Mouse (Mus musculus): Measurements from ENCODE around the gene Spem2. TPM values are rescaled to one million over a fixed set of nuclear protein-coding genes. Genes with fewer than 3 reads are reported as not detected.

The Spem2 gene
- polyA plus RNA-seq, 1 experiment from 2014 or later, result not detected

DNA sequence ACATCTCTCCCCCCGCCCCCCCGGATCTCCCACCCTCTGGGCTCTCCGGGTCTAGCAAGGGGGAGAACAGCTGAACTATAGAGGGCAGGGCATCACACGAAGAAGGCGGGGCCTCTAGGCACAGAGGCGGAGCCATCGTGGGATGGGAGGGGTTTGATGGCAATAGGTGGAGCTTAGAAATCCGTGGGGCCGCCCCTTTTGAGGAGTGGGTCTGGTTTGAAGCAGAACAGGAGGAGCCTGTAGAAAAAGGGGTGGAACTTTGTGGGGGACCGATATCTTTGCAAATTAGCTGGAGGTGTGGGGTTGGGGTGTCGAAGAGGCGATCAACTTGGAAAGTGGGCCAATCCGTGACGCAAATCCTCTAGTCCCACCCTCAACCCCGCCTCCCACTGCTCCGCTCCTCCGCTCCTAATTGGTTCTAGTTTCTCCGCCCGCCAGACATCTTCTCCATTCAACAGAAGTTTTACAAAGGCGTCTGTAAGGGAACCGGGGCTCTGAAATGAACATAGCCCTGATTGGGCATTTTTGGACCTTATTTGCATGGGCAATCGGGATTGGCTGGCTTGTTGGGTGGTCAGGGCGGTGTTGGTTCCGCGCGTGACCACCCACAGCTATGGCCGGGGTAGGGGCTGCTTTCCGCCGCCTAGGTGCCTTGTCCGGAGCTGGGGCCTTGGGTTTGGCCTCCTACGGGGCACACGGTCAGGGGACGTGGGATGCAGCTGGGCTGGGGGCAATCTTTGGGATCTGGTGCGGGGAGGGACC, 19.9 kb upstream of the Spem2 start, which contains the start of gene Tmem256:
Tmem256 (plus strand) TSS at position 563 of the 762 bp plus-strand sequence.
- Histone ChIP-seq H3K9ac (replicated peaks; ENCODE audit: low read depth, low read length) (peak within 1 kb of the TSS; percentile 69), H3K27me3 (ENCODE audit: control insufficient read depth, insufficient read depth, low read length) (no peaks in the 10 kb centered on the region), H3K4me1 (ENCODE audit: control insufficient read depth, insufficient read depth, low read length) (peaks cover 28% of the 10 kb centered on the region), H3K36me3 (ENCODE audit: control insufficient read depth, insufficient read depth, low read length) (peaks cover 6% of the 10 kb centered on the region; the same call in 1 of the 2 replicates), H3K9me3 (ENCODE audit: control insufficient read depth, low read depth, low read length) (no peaks in the 10 kb centered on the region), H3K4me3 (ENCODE audit: low read depth, low read length) (peak within 1 kb of the TSS; percentile 74), H3K27ac (ENCODE audit: low read length) (peak within 1 kb of the TSS; percentile 89), H3K4me2 (replicated peaks; ENCODE audit: low read depth, low read length) (peak within 1 kb of the TSS; percentile 64)
- 0% methylated on average over 34 of the region's 34 CpGs for WGBS
- ATAC-seq (ENCODE audit: insufficient number of reproducible peaks, insufficient read depth, low FRiP score, low read depth), result peak; percentile 90

DNA sequence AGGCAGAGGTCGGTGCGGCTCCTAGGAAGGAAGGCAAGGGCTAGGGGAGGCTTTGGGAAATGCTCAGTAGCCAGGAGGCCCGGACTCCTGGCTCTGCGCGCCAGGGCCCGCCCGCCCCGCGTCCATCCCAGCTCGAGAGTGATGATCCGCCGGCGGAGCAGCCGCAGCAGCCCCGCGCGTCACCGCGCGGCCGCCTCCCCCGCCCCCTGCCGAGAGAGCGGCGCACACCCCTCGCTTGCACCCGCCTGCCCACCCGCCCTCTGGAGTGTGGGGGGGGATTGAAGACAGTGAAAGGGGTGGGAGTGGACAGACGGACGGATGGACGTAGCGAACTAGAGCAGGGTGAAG, 19.3 kb upstream of the Spem2 start, which contains the start of gene Nlgn2:
Nlgn2 (minus strand) TSS at position 181 of the 348 bp plus-strand sequence.
- H3K4me2 ChIP-seq (replicated peaks; ENCODE audit: low read depth, low read length), result peak within 1 kb of the TSS; percentile 64
- ATAC-seq (ENCODE audit: insufficient number of reproducible peaks, insufficient read depth, low FRiP score, low read depth), result peak; percentile 56; the same call in 1 of the 2 replicates
- H3K4me3 ChIP-seq (ENCODE audit: low read depth, low read length), result peak within 1 kb of the TSS; percentile 74
- 0% methylated on average over 11 of the region's 32 CpGs for WGBS
- no peaks in the 10 kb centered on the region for H3K9me3 ChIP-seq (ENCODE audit: control insufficient read depth, low read depth, low read length)
- peak within 1 kb of the TSS; percentile 69 for H3K9ac ChIP-seq (replicated peaks; ENCODE audit: low read depth, low read length)
- peaks cover 28% of the 10 kb centered on the region for H3K4me1 ChIP-seq (ENCODE audit: control insufficient read depth, insufficient read depth, low read length)
- H3K27ac ChIP-seq (ENCODE audit: low read length), result peak within 1 kb of the TSS; percentile 89
- no peaks in the 10 kb centered on the region for H3K27me3 ChIP-seq (ENCODE audit: control insufficient read depth, insufficient read depth, low read length)
- peaks cover 12% of the 10 kb centered on the region; the same call in 1 of the 2 replicates for H3K36me3 ChIP-seq (ENCODE audit: control insufficient read depth, insufficient read depth, low read length)

DNA sequence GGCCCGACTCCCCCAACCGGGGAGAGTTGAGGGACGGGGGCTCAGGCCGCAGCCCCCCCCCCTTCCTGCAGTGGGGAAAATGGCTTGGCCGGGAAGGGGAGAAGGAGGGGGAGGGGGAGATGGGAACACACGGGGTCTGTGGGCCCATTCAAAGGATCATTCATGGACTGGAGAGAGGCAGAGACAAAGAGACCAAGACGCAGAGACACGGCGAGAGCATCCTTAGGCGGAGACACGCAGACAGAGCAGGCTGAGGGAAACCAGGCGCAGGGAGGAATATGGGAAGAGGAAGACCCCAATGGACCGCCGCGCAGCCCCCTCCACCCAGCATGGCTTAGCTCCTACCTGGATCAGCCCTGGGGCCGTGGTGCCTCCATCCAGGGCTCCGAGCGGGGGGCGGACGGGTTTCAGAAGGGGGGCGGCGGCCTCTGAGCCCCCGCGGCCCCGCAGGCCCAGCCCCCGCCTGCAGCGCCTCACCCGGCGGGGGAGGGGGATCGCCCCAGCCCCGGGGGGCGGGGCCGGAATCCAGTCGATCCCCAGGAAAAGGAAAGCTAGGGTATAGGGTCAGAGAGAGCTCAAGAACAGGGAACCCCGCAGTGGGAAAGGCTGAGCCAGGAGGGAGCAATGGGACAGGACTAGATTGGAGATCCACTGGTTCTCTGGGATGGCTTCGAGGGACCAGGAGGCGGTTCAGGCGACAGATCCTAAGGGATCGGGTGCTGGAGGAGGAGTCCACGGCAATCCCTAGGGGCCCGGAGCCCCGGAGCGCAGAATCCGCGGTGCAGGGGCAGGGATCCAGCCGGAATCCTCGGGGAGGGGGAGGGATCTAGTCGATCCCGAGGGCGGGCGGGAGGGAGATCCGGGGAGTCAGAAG, 18.7 kb upstream of the Spem2 start:
- 1% methylated on average over 45 of the region's 52 CpGs for WGBS
- ATAC-seq (ENCODE audit: insufficient number of reproducible peaks, insufficient read depth, low FRiP score, low read depth), result 0 out of 2 replicates have a peak, but pooled peaks have one; percentile 1
- Histone ChIP-seq H3K4me3 (ENCODE audit: low read depth, low read length) (peak overlapping the region; percentile 74), H3K36me3 (ENCODE audit: control insufficient read depth, insufficient read depth, low read length) (peaks cover 17% of the 10 kb centered on the region; the same call in 1 of the 2 replicates), H3K27me3 (ENCODE audit: control insufficient read depth, insufficient read depth, low read length) (no peaks in the 10 kb centered on the region), H3K4me2 (replicated peaks; ENCODE audit: low read depth, low read length) (peak overlapping the region; percentile 63), H3K9me3 (ENCODE audit: control insufficient read depth, low read depth, low read length) (no peaks in the 10 kb centered on the region), H3K9ac (replicated peaks; ENCODE audit: low read depth, low read length) (peak overlapping the region; percentile 69), H3K27ac (ENCODE audit: low read length) (peak overlapping the region; percentile 89), H3K4me1 (ENCODE audit: control insufficient read depth, insufficient read depth, low read length) (peaks cover 28% of the 10 kb centered on the region)

DNA sequence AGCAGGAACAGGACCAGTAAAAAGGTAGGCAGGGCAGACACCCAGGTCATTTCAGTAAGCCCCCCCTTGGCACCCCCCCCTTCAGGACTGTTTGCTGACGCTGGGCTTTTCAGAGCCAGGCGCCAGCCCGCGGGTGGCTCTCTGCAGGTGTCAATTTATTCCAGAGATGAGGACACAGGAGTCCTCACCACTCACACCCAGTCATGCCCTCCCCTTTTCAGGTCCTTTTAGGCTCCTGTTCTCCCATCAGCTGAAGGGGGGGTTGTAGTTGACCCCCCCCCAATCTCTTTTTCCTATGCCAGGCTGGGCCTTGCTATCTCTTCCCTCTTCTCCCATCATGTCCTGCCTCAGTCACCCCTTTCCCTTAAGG, 17.7 kb upstream of the Spem2 start:
- no peak for ATAC-seq (ENCODE audit: insufficient number of reproducible peaks, insufficient read depth, low FRiP score, low read depth)

DNA sequence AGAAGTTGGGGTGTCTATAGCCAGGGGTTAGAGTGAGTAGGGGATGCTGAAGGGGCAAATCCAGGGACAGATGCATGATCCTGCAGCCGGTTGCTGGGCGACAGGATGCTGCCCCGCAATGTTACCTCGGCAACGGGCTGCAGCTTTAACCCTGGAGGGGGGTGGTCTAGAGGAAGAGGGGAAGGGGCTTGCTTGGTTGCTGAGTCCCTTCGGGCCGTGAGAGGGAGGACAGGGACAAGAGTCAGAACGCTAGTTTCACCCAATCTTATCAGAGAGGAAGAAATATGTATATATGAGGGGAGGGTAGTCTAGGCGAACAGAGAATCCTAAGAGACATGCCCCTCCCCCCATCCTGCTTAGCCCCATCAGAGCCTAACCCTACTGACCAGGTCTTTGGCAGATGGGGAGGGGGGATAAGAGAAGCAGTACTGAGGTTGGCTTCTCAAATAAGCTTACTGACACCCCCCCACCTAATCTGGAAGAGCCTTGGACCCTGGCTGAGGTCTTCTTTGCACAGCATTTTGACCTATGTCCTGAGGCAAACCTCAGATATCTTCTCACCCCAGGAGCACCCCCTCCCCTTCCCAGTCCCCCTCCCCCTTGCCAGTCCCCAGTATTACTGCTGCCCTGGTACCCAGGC, 17.2 kb upstream of the Spem2 start:
- no peak for ATAC-seq (ENCODE audit: insufficient number of reproducible peaks, insufficient read depth, low FRiP score, low read depth)
- Histone ChIP-seq H3K4me1 (ENCODE audit: control insufficient read depth, insufficient read depth, low read length) (peaks cover 28% of the 10 kb centered on the region), H3K4me3 (ENCODE audit: low read depth, low read length) (peak overlapping the region; percentile 74), H3K36me3 (ENCODE audit: control insufficient read depth, insufficient read depth, low read length) (peaks cover 17% of the 10 kb centered on the region; the same call in 1 of the 2 replicates), H3K4me2 (replicated peaks; ENCODE audit: low read depth, low read length) (peak overlapping the region; percentile 63), H3K27ac (ENCODE audit: low read length) (no peak overlapping the region), H3K9me3 (ENCODE audit: control insufficient read depth, low read depth, low read length) (no peaks in the 10 kb centered on the region), H3K27me3 (ENCODE audit: control insufficient read depth, insufficient read depth, low read length) (no peaks in the 10 kb centered on the region), H3K9ac (replicated peaks; ENCODE audit: low read depth, low read length) (no peak overlapping the region)
- WGBS, result 18% methylated on average over 9 of the region's 9 CpGs

More for the DNA sequence above, 17.7 kb upstream of the Spem2 start:
- 15% methylated on average over 4 of the region's 4 CpGs for WGBS
- Histone ChIP-seq H3K27me3 (ENCODE audit: control insufficient read depth, insufficient read depth, low read length) (no peaks in the 10 kb centered on the region), H3K9ac (replicated peaks; ENCODE audit: low read depth, low read length) (no peak overlapping the region), H3K9me3 (ENCODE audit: control insufficient read depth, low read depth, low read length) (no peaks in the 10 kb centered on the region), H3K4me3 (ENCODE audit: low read depth, low read length) (peak overlapping the region; percentile 74), H3K36me3 (ENCODE audit: control insufficient read depth, insufficient read depth, low read length) (peaks cover 17% of the 10 kb centered on the region; the same call in 1 of the 2 replicates), H3K4me2 (replicated peaks; ENCODE audit: low read depth, low read length) (peak overlapping the region; percentile 63), H3K27ac (ENCODE audit: low read length) (no peak overlapping the region), H3K4me1 (ENCODE audit: control insufficient read depth, insufficient read depth, low read length) (peaks cover 28% of the 10 kb centered on the region)

DNA sequence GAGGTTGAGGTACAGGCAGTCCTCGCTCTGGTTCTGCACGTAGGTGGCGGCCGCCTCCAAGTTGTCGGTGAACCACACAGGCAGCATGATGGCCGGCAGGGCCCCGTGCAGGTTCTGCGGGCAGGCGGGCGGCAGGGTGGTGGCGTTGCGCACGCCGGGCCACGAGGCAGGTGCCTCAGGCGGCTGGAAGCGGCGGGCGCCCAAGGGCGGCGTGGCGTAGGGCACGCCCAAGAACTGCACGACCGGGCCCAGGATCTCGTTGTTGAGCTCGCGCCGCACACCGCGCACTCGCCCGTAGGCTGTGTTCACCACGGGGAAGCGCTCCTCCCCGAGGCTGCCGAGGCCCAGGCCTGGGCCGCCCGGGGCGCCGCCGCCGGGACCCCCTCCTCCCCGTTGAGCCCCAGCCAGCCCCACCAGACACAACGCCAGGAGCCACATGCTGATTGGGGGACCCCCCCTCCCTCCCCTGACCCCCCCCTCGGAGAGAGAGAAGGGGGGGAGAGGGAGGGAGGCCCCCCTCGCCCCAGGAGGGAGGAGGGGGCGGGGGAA, 15.8 kb upstream of the Spem2 start:
- peak overlapping the region; percentile 31 for H3K9ac ChIP-seq (replicated peaks; ENCODE audit: low read depth, low read length)
- peak overlapping the region; percentile 33 for H3K4me3 ChIP-seq (ENCODE audit: low read depth, low read length)
- H3K27me3 ChIP-seq (ENCODE audit: control insufficient read depth, insufficient read depth, low read length), result no peaks in the 10 kb centered on the region
- 7% methylated on average over 42 of the region's 48 CpGs for WGBS
- H3K9me3 ChIP-seq (ENCODE audit: control insufficient read depth, low read depth, low read length), result no peaks in the 10 kb centered on the region
- peaks cover 28% of the 10 kb centered on the region for H3K4me1 ChIP-seq (ENCODE audit: control insufficient read depth, insufficient read depth, low read length)
- peaks cover 20% of the 10 kb centered on the region; the same call in 1 of the 2 replicates for H3K36me3 ChIP-seq (ENCODE audit: control insufficient read depth, insufficient read depth, low read length)
- no peak overlapping the region for H3K27ac ChIP-seq (ENCODE audit: low read length)
- H3K4me2 ChIP-seq (replicated peaks; ENCODE audit: low read depth, low read length), result peak overlapping the region; percentile 63
- ATAC-seq (ENCODE audit: insufficient number of reproducible peaks, insufficient read depth, low FRiP score, low read depth), result no peak

DNA sequence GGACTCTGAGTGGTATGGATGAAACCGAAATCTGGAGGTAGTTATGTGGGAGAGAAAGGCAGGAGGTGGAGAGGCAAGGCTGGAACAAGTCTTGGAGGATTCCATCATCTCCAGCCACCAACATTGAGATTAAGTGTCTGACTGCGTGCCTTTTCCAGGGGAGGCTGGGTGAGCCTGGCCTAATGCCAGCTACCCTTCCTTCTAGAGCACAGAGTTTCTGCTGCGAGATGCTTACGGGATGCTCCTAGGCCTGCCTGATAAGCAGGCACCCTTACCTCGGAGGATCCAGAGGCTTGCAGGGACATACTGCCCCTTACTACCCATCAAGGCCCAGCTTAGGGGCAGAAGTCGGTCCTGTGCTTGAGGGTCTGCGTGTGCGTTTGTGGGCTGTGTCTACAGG, 15.3 kb upstream of the Spem2 start:
- peaks cover 23% of the 10 kb centered on the region; the same call in 1 of the 2 replicates for H3K36me3 ChIP-seq (ENCODE audit: control insufficient read depth, insufficient read depth, low read length)
- H3K27ac ChIP-seq (ENCODE audit: low read length), result no peak overlapping the region
- H3K4me2 ChIP-seq (replicated peaks; ENCODE audit: low read depth, low read length), result peak overlapping the region; percentile 63
- H3K4me1 ChIP-seq (ENCODE audit: control insufficient read depth, insufficient read depth, low read length), result peaks cover 28% of the 10 kb centered on the region
- no peak for ATAC-seq (ENCODE audit: insufficient number of reproducible peaks, insufficient read depth, low FRiP score, low read depth)
- WGBS, result 65% methylated on average over 8 of the region's 8 CpGs
- H3K9me3 ChIP-seq (ENCODE audit: control insufficient read depth, low read depth, low read length), result no peaks in the 10 kb centered on the region
- peak overlapping the region; percentile 33 for H3K4me3 ChIP-seq (ENCODE audit: low read depth, low read length)
- H3K9ac ChIP-seq (replicated peaks; ENCODE audit: low read depth, low read length), result peak overlapping the region; percentile 31
- H3K27me3 ChIP-seq (ENCODE audit: control insufficient read depth, insufficient read depth, low read length), result no peaks in the 10 kb centered on the region

All from stomach, embryonic 14.5 days (tissue).